Mouse (Mus musculus): ENCODE measurements at regions not wholly inside any gene's neighbourhood (a gene's known extent, or its start where the extent isn't known, plus 50 kb on each side); places are given as distances from the start of the nearest gene placed in this dataset.

DNA sequence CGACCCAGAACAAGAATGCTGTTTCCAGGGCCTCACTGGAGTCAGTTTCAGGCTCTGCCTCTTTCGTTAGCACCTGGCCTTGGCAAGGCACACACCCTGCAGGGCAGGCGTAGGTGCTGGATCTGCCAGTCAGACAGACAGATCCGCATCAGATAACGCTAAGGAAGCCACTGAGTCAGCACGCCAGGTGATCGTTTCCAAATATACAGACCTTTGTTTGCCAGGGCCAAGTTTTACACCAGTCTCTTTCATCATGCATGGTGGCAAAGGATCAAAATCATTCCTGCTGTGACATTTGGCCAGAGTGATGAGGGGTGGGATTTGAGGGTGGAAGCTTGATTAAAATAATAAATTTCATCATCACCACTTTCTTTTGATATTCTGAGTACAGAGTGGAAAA lies 411.0 kb downstream of the Ofcc1 start:
- no peak for DNase-seq (ENCODE audit: low spot score in 2 of 2)

DNA sequence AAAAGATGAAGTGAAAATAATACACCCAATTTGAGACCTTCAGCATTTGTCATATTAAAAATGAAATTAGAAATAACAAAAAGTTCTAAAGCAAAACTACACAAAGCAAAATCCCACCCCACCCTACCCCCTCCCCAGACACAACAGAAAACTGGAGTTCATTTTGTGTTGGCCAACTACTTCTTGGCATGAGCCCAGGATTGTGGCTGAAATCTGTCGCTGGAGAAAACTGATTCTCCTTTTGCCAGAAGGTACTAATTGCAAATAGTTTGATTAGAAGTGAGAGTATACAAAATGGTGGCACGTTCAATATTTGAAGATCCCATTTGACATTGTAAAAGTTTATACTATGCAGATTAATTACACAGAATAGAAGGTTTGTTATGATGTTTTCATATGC lies 426.0 kb downstream of the Ofcc1 start:
- DNase-seq (ENCODE audit: low spot score in 2 of 2), result no peak

DNA sequence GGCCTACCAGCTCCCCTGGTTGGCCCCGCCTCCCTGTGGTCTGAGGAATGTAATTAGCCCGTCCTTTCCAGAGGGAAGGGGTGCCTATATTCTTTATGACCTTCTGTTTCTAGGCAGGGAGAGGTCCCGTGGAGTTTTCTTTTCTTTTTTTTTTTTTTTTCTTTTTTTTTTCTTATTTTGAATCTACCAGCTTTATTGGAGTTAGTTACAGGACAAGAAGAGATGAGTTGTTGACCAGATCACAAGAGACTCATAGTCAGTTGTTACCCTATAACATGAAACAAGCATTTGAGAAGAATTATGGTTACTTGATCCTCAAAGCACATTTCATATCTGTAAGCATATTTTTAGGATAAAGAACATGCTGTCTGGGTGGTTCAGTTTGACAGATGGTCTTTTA lies 429.8 kb downstream of the Ofcc1 start:
- no peak for DNase-seq (ENCODE audit: low spot score in 2 of 2)

DNA sequence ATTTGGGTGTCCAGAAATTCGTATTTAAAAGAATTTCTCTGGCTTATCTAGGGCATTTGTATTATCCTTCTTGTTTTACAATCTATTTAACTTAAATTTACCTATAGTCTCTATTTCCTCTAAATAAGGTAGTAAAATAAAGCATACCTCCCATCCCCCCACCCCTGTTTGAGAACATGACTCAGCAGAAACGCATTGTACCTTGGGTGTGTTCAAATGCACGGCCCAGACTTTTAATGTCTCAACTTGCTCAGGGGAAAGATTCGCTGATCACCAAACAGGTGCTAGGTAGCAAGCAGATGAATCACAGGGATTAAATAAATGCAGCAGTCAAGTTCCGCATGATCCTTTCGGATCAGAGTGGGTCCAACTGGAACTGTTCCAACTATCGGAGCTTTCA lies 432.7 kb downstream of the Ofcc1 start:
- no peak for DNase-seq (ENCODE audit: low spot score in 2 of 2)

DNA sequence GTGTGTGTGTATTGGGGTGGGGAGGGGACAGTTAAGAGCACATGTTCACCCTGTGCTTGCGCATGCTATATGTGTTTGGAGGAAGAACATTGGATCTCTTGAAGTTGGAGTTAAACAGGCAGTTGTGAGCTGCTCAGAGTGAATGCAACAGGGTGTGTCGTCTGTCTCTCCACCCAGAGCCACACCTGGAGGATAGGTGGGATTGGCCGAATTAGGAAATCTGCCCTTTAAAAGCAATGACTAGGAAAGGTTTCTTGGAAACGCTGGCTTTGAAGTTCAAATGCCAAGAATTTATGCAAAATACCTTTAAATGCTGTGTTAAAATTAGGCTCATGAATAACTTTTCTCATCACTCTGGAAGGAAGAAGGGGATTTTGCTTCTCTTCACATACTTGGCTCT lies 436.9 kb downstream of the Ofcc1 start:
- DNase-seq (ENCODE audit: low spot score in 2 of 2), result no peak

DNA sequence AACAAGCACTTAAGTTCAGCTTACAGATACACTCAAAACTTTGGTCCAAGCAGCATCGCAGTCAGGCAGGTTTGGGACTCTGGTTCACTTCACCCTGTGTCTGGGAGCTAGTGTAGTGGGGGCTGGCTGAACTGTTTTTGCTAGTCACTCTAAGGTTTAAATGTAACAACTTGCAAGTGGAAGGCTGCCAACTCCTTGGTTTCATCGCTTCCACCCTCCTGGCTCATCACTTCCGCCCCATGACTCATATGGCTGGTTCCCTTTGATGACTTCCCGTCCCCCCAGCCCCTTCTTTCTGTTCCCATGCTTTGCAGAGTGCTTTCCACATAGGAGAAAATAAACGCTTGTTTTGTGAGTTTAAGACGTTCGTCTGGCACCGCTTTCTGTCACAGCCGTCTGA lies 438.1 kb downstream of the Ofcc1 start:
- no peak for DNase-seq (ENCODE audit: low spot score in 2 of 2)

DNA sequence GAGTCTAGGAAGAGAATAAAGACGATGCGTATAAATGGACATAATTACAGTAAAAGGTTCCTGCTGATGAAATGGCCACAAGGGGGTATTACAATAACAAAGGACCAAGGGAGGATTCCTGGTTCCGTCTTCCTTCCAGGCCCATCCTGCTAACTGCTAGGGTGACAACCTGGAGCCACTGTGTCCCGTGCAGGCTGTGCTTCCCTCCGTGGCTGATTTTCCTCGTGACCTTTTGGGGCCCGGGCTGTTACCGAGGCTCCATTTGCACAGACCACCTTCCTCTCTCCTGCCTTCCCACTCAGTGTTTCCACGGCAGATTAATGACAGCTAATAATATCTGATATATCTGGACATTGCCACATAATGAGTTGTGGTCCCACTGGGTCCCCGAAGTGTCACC lies 453.5 kb downstream of the Ofcc1 start:
- no peak for DNase-seq (ENCODE audit: low spot score in 2 of 2)

DNA sequence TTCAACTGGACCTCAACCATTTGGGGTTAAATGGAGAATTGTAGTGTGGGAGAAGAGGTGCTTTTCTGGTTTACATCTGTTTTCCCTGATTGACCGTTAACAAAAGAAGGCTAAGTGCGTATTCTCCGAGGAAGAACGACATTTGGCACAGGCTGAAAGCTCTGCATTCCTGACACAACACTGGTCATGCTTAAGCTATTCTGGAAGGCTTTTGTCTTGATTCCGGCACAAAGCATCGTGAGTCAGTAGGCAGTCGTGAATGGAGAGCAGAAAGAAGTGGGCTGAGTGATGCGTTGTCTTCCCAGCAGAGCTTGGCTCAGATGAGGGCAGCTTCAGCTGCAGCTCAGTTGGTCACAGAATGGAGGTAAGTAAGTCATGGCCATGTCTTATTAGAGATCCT lies 457.0 kb downstream of the Ofcc1 start:
- no peak for DNase-seq (ENCODE audit: low spot score in 2 of 2)

DNA sequence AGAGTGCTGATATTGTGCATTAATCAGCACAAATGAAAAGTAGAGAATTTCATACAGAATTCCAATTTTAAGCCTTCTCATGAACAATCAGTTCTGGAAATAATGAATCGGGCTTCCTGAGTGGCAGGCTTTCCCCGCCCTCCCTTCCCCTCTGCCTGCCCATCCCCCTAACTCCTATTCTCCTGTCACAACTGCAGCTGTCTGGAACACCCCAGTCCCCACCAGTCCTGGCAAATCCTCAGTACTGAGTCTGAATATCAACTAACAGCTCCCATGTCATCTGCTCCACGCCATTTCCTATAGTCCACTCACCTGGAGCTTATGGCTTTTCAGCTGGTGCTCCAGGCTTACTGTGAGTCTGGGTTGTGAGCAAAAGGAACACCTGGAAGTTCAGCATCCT lies 457.9 kb downstream of the Ofcc1 start:
- no peak for DNase-seq (ENCODE audit: low spot score in 2 of 2)

DNA sequence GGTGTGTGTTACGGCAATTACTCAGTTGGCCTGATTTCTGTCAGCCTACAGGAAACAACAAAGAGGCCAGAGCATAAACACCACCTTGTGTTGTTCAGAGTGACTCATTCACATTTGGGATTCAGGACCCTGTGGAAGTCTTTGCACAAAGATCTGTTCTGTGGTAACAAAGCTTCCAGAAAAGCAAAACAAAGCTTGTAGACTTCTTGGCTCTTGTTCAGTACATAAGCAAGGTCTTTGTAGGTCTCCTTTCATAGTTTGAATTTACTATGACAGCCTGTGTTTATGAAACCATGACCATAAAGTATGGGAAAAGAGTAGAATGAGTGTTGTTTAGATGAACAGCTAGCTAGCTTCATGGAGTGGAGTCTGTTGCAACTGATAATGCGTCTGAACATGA lies 461.9 kb downstream of the Ofcc1 start:
- no peak for DNase-seq (ENCODE audit: low spot score in 2 of 2)

DNA sequence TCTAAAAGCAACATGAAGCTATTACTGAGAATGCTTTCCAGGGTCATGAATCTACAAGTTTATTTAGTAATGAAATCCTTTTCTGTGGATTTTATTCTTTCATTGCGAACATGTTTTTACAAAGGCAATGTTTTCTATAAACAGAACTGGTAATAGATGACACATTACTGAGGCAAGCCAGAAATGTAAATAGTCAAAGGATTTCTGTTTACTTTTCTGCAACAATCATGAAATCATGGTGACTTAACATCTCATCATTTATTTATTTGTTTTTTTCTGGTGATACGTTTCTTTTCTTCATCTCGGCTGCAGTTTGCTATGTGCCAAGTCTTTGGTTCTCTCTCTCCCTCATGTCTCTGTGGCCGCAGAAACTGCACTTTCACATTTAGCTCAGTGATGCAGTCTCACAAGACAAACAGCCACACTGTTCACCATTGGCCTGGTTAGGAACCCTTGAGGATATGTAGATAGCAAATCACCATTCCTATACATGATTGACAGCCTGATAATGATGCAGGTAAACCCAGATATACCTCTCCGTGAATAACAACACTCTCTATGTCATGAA lies 462.8 kb downstream of the Ofcc1 start:
- DNase-seq (ENCODE audit: low spot score in 2 of 2), result no peak

DNA sequence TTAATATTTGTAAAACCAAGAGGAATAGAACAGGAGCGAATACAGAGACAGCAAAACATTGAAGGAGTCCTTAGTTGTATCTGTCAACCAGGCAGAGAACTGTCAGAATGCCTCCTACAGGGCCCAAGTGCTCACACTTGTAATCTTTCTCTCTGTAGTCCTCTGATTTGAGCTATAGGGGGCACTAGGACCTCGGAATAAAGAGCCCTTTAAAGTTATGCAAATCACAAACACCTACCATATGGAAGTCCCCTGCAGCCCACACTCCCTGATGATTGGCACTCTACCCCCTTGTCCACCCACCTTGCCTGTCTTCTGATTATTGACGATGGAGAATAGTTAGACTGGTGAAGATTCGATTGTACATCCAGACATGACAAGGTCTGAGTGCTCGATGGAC lies 467.1 kb downstream of the Ofcc1 start:
- DNase-seq (ENCODE audit: low spot score in 2 of 2), result no peak

DNA sequence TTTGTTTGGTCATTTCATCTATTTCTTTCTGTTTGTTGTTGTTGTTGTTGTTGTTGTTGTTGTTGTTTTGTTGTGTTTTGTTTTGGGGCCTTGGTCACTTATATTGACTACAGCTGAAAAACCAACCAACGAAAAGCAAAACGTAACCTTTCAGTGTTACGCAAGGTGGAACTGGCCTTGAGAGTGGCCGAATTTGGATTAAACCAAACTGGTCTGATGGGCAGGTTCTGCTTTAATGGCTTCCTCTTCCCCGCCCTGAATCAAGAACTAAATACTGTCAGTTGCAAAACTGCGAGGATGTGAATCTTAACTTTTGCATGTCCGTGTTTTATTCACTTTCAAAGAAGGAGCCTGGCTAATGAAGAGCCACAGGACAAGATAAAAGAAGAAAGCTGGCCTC lies 480.2 kb downstream of the Ofcc1 start:
- no peak for DNase-seq (ENCODE audit: low spot score in 2 of 2)

DNA sequence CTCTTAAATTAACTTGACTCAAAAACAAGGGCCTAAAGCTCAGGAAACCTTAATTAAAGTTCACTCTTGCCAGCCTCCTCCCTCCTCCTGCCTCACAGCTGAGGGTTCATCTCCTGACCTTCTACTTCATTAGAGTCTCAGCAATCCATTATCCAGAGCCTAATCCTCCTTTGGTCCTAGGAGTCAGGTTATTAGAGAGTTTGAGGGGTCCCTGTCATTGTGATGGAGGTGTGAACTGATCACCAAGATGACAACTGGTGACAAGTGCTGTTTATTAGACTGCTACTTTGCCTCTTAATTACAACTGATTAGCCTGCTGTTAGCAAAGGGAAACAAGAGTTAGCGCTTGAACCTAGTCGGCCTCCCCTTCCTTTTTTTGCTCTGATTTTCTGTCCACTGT lies 481.1 kb downstream of the Ofcc1 start:
- DNase-seq (ENCODE audit: low spot score in 2 of 2), result no peak

DNA sequence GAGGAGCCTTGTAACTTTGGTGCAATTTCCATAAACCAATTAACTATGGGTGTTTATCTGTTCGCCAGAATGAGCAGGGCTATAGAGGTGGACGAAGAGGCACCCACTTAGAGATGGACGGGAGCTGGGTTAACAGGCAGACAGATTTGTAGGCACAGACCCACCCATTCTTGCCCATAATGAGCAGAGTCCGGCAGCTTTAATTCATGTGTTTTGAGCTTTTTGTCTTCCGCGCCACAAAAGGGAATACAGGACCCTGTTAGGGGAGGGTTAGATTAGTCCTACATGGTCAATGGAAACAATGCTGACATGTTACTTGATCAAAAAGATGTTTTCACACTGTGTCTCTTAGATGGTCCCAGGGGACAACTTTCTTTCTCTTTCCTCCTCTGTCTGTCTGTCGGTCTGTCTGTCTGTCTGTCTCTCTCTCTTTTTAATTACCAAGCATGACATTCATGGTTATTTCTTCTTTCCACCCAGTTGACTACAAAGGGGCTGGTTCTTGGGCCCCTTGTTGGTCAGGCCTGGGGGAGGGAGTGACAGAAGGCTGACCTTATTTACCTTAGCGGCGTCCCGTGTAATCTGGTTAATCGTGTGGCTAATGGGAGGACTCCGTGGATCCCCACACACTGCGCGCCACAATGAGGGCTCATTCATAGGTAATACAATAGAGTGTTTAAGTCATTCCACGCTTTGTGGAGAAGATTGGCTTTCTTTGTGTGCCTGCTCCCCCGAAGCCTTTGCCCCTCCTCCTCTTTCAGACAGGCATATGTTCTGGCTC lies 483.7 kb downstream of the Ofcc1 start:
- no peak for DNase-seq (ENCODE audit: low spot score in 2 of 2)

DNA sequence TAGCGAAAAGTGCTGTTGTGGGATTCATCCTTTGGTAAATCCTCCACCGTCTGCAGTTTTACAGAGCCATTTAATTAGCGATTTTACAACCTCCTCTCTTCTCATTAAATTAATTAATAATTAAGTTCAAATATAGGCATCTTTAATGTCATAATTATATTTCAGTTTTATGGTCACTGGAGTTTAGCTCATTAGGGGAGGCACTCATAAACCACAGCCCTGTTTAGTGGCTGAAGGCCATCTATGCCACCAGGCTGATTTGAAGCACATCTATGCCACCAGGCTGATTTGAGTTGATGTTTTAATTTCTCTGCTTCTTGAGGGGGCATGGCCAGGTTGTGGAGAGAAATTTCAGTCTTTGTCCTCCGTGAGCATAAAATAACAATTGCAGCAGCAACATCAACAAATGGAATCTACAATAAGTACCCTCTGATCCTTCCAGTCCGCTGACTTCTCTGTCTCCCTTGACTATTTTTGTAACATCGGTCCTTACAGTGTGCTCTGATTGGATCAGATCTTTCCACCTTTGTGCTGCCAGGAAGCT lies 508.9 kb downstream of the Ofcc1 start:
- no peak for DNase-seq (ENCODE audit: low spot score in 2 of 2)

DNA sequence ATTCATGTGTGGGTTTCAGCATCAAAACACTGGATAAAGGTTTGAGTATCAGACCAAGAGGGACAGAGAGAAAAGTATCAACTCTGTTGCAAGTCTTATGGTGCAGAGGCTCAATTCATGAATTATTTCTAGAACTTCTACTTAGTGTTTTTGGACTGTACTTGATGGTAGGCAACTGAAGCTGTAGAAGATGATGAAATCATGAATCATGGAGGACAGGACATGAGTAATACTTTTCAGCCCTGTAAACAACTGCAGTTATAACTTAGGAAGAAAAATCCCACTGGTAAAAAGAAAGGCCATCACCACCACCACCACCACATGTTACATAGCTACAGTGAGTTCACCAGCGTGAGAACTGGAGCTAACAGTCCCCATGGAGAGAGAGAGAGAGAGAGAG lies 511.9 kb downstream of the Ofcc1 start:
- DNase-seq (ENCODE audit: low spot score in 2 of 2), result no peak

DNA sequence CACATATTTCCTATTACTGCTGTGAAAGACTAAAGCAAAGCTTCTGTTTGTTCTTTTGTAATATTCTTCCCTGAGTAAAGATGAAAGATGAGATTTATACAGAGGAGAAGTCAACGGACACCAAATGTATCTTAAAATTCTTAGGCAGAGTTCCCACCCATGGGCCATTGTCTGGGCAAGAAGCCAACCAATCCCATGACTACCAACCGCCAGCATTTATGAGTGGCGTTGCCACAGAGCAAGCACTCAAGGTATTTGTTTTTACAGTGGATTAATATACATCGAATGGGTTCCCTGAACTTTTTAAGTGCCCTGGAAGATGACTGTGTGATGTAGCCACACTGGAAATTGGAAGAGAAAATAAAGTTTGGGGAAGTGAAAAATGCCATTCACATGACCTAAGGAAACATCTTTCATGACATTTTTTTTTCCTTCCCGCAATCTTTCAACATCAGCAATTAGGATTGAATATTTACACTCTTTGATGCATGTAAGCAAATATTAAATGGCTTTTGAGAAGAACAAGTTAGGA lies 525.1 kb downstream of the Ofcc1 start:
- DNase-seq (ENCODE audit: low spot score in 2 of 2), result no peak

DNA sequence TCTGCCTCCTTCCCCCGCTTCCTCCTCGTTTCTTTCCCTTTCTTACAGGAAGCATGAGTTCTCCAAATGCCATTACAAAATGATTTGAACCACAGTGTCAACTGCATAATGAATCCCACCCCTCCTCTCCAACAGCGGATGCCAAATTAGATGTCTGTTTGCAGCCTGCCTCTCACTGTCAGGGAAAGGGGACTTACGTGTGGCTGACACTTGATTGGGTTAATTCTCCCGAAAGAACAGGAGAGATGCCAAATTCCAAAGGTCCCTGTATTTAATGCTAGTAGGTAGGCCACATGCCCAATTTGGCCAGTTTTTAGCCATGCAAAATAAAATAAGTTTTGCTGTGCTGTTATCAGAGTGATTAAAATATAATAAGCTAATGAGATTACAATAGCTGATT lies 525.9 kb downstream of the Ofcc1 start:
- no peak for DNase-seq (ENCODE audit: low spot score in 2 of 2)

DNA sequence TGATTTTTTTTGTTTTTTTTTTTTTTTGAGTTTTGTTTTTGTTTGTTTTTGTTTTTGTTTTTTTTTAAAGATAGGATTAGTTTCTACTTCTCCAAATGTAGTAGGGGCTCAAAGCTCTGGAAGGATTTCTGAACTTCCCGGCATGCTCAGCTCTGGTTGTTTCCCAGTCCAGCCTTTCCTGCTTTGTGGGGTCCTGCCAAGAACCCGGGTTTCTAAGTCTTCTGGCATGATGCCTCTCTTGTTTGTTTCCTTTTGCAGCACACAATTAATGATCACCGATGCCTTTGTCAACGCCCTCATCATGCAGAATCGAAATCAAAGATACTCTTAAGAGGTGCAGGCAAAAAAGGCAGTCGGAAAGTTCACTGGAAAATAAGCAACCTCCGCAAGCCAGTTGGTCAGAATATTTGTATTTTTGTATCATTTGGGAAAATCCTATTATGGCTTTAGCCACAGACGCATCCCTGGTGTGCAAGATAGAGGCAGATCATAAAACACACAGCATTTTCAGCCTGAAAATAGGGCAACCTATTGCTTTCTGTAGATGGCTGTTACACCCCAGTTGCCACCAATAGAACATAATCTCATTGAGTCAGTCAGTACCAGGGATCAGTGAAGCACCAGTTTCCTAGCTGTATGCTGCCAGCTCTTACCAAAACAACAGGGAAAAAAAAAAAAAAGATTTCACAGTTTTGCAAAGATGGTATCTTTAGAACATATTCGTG lies 526.6 kb downstream of the Ofcc1 start:
- no peak for DNase-seq (ENCODE audit: low spot score in 2 of 2)

DNA sequence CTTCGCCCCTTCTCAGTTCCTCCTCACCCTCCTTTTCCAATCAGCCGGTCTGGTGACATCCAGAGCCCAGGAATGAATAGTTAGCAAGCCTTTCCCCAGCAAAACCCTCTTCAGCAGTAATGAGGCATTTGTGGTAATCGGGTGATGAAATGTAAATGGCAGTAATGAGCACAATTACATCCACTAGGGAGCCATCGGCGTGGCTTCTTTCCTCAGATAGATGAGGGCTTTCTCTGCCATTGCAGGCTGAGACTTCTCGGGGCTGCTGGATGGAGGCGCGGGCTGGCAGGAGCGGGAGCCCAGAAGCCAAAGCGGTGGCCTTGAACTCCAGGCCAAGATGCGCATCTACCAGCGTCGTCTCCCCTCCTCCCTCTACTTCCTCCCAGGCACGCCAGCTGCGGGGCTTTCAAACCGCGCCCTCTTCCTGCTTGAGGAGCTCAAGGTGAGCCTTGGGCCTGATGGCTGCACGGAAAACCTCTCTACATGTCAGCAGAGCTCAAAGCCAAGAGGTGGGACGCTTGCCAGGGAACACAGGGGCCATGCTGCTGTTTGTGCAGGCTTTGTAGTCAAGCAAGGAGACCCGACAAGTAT lies 537.2 kb downstream of the Ofcc1 start:
- DNase-seq (ENCODE audit: low spot score in 2 of 2), result peak in 1 of 2 experiments; percentile 2
